Mouse (Mus musculus) bone marrow macrophage, adult 2 months (primary cell): Measurements from ENCODE around the gene Pak1.

Experiments used
- CTCF ChIP-seq: IDR thresholded peaks from 2 replicates; pipeline ENCODE4 v1.5.1; 2012; ENCODE audit warnings: low read depth, mild to moderate bottlenecking, low read length, moderate library complexity
- POLR2A ChIP-seq: IDR thresholded peaks from 2 replicates; pipeline ENCODE4 v1.6.1; 2012; ENCODE audit warnings: mild to moderate bottlenecking, low read depth, low read length, borderline replicate concordance

DNA sequence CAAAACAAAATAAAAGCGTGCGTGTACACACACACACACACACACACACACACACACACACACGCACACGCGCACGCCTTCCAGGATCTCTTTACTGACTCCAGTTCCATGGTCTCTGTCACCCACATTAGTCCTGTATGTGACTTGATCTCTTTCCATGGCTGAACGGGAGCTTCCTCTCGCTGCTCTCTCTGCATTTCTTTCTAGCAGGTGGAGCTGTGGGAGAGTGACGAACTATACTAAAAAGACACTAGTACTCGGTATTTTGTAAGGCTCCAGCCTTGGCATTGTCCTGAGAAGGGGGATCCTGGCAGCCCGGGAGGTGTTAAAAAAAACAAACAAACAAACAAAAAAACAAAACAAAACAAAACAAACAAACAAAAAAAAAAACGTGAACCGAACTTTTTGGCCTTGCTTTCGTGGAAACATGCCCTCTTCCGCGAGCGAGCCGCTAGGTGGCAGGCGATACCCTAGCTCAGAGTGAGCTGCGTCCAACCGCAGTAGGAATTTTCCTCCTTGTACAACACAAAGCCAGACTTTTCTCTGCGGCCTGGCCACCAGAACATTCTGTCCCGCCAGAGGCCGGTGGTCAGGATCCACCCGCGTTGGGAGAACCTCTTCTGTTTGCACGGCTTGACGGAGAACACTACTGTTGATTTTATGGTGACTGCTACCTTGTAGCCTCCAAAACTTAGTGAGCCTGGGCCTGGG is 40.4 kb upstream of the Pak1 start:
- no peak for TF ChIP-seq POLR2A
- peak; percentile 67; the same call in 1 of the 2 replicates for TF ChIP-seq CTCF
